Mouse (Mus musculus) hindbrain, embryonic 15.5 days (tissue): Measurements from ENCODE around the gene Gm37240. TPM values are rescaled to one million over a fixed set of nuclear protein-coding genes. Genes with fewer than 3 reads are reported as not detected.

ENCODE experiments used
- ATAC-seq: fragments of 200-750 bp; cut with Nextera tagmentation; 2 replicates; pipeline ENCODE4 v1.8.0; 2017; ENCODE audit warnings: low read depth, moderate number of reproducible peaks, moderate TSS enrichment; ENCODE audit not compliant: low FRiP score
- H3K27ac ChIP-seq: fragments of 300-500 bp; sonication (generic); replicated peaks from 2 replicates; pipeline ENCODE4 v1.5.1; 2015; ENCODE audit warnings: mild to moderate bottlenecking, inconsistent platforms
- H3K27me3 ChIP-seq: fragments of 300-500 bp; sonication (generic); 2 replicates; pipeline ENCODE4 v1.6.1; 2015; ENCODE audit warnings: control low read depth, inconsistent platforms
- H3K36me3 ChIP-seq: fragments of 300-500 bp; sonication (generic); 2 replicates; pipeline ENCODE4 v1.6.1; 2015; ENCODE audit warnings: control low read depth, inconsistent platforms
- H3K4me1 ChIP-seq: fragments of 300-500 bp; sonication (generic); replicated peaks from 2 replicates; pipeline ENCODE4 v1.6.1; 2015; ENCODE audit warnings: control low read depth, inconsistent platforms
- H3K4me2 ChIP-seq: fragments of 300-500 bp; sonication (generic); 2 replicates; pipeline ENCODE4 v1.6.1; 2015; ENCODE audit warnings: moderate library complexity, mild to moderate bottlenecking, inconsistent platforms
- H3K4me3 ChIP-seq: fragments of 300-500 bp; sonication (generic); 2 replicates; pipeline ENCODE4 v1.5.1; 2015; ENCODE audit warnings: mild to moderate bottlenecking, inconsistent platforms
- H3K9ac ChIP-seq: fragments of 300-500 bp; sonication (generic); 2 replicates; pipeline ENCODE4 v1.6.1; 2015; ENCODE audit warnings: inconsistent platforms
- H3K9me3 ChIP-seq: fragments of 300-500 bp; sonication (generic); 2 replicates; pipeline ENCODE4 v1.6.1; 2016; ENCODE audit warnings: control low read depth, inconsistent platforms
- WGBS: fragments of 180-500 bp; shearing (Covaris S2); methylation state at CpG from one replicate; pipeline ENCODE4 v1.1.7; 2015; 5-methylcytosine and 5-hydroxymethylcytosine counted together
- polyA plus RNA-seq: library from polyadenylated mRNA; unstranded; fragments of >200 nt; fragmentation: Nextera tagmentation; extraction: Ambion mirVana; gene quantifications from 2 replicates; pipeline ENCODE4 v1.2.1, GENCODE M21; 2015

Gene Gm37240
- polyA plus RNA-seq, 1 experiment from 2014 or later = 0.87 TPM

GRCm38 (mm10) chr3:85022800-85023199, 864.5 kb downstream of the Gm37240 start:
- WGBS = 81% methylated on average over 11 of the region's 11 CpGs
- no peak overlapping the region for H3K9ac ChIP-seq
- H3K4me2 ChIP-seq = no peak overlapping the region
- no peak for ATAC-seq
- no peak overlapping the region for H3K4me3 ChIP-seq
- no peaks in the 10 kb centered on the region for H3K27me3 ChIP-seq
- no peak overlapping the region for H3K27ac ChIP-seq
- H3K9me3 ChIP-seq = no peaks in the 10 kb centered on the region
- no peaks in the 10 kb centered on the region for H3K4me1 ChIP-seq
- no peaks in the 10 kb centered on the region for H3K36me3 ChIP-seq

GRCm38 (mm10) chr3:85021816-85022215, 865.5 kb downstream of the Gm37240 start:
- ATAC-seq = no peak
- H3K4me3 ChIP-seq = no peak overlapping the region
- H3K27ac ChIP-seq = no peak overlapping the region
- WGBS = 97% methylated on average over 6 of the region's 6 CpGs
- H3K36me3 ChIP-seq = no peaks in the 10 kb centered on the region
- no peaks in the 10 kb centered on the region for H3K4me1 ChIP-seq
- no peaks in the 10 kb centered on the region for H3K27me3 ChIP-seq
- H3K9ac ChIP-seq = no peak overlapping the region
- H3K4me2 ChIP-seq = no peak overlapping the region
- no peaks in the 10 kb centered on the region for H3K9me3 ChIP-seq

- no peaks in the 10 kb centered on the region for H3K27me3 ChIP-seq
- H3K4me3 ChIP-seq = no peak overlapping the region
- H3K9ac ChIP-seq = no peak overlapping the region
- no peak for ATAC-seq
- peaks cover 9% of the 10 kb centered on the region for H3K4me1 ChIP-seq
- H3K9me3 ChIP-seq = no peaks in the 10 kb centered on the region
- H3K4me2 ChIP-seq = no peak overlapping the region
- H3K36me3 ChIP-seq = no peaks in the 10 kb centered on the region
- H3K27ac ChIP-seq = no peak overlapping the region
Observed at GRCm38 (mm10) chr3:85020137-85020536, 867.2 kb downstream of the Gm37240 start.

GRCm38 (mm10) chr3:85015667-85016066, 871.7 kb downstream of the Gm37240 start:
- no peak overlapping the region for H3K9ac ChIP-seq
- peak; percentile 63; the same call in 1 of the 2 replicates for ATAC-seq
- peak overlapping the region; percentile 69 for H3K27ac ChIP-seq
- 43% methylated on average over 9 of the region's 9 CpGs for WGBS
- peaks cover 9% of the 10 kb centered on the region for H3K4me1 ChIP-seq
- H3K27me3 ChIP-seq = no peaks in the 10 kb centered on the region
- no peak overlapping the region for H3K4me3 ChIP-seq
- H3K4me2 ChIP-seq = no peak overlapping the region
- H3K9me3 ChIP-seq = no peaks in the 10 kb centered on the region
- no peaks in the 10 kb centered on the region for H3K36me3 ChIP-seq

GRCm38 (mm10) chr3:85012889-85013288, 874.4 kb downstream of the Gm37240 start:
- 86% methylated on average over 6 of the region's 6 CpGs for WGBS
- Histone ChIP-seq H3K9ac (no peak overlapping the region), H3K4me3 (no peak overlapping the region), H3K27me3 (no peaks in the 10 kb centered on the region), H3K4me1 (peaks cover 9% of the 10 kb centered on the region), H3K36me3 (no peaks in the 10 kb centered on the region), H3K4me2 (no peak overlapping the region), H3K27ac (no peak overlapping the region), H3K9me3 (no peaks in the 10 kb centered on the region)
- no peak for ATAC-seq

- H3K9ac ChIP-seq = no peak overlapping the region
- no peaks in the 10 kb centered on the region for H3K27me3 ChIP-seq
- WGBS = 86% methylated on average over 2 of the region's 2 CpGs
- no peaks in the 10 kb centered on the region for H3K36me3 ChIP-seq
- H3K9me3 ChIP-seq = no peaks in the 10 kb centered on the region
- no peak overlapping the region for H3K4me3 ChIP-seq
- no peaks in the 10 kb centered on the region for H3K4me1 ChIP-seq
- ATAC-seq = no peak
- H3K4me2 ChIP-seq = no peak overlapping the region
- H3K27ac ChIP-seq = no peak overlapping the region
Observed at GRCm38 (mm10) chr3:85005257-85005656, 882.1 kb downstream of the Gm37240 start.

- Histone ChIP-seq H3K9ac (no peak overlapping the region), H3K4me1 (no peaks in the 10 kb centered on the region), H3K4me2 (no peak overlapping the region), H3K9me3 (no peaks in the 10 kb centered on the region), H3K27ac (no peak overlapping the region), H3K27me3 (no peaks in the 10 kb centered on the region), H3K36me3 (no peaks in the 10 kb centered on the region), H3K4me3 (no peak overlapping the region)
- ATAC-seq = no peak
- 88% methylated on average over 4 of the region's 4 CpGs for WGBS
Observed at GRCm38 (mm10) chr3:84988880-84989279, 898.4 kb downstream of the Gm37240 start.

GRCm38 (mm10) chr3:84985121-84985625, 902.1 kb downstream of the Gm37240 start:
- no peak overlapping the region for H3K4me3 ChIP-seq
- no peaks in the 10 kb centered on the region for H3K27me3 ChIP-seq
- H3K9me3 ChIP-seq = no peaks in the 10 kb centered on the region
- no peaks in the 10 kb centered on the region for H3K36me3 ChIP-seq
- no peak for ATAC-seq
- H3K4me1 ChIP-seq = no peaks in the 10 kb centered on the region
- no peak overlapping the region for H3K9ac ChIP-seq
- H3K4me2 ChIP-seq = no peak overlapping the region
- H3K27ac ChIP-seq = no peak overlapping the region
- 87% methylated on average over 8 of the region's 8 CpGs for WGBS

- whole genome bisulfite sequencing = 80% methylated on average over 4 of the region's 4 CpGs
Observed at GRCm38 (mm10) chr3:84982688-84983087, 904.6 kb downstream of the Gm37240 start.

GRCm38 (mm10) chr3:84980158-84980557, 907.2 kb downstream of the Gm37240 start:
- Histone ChIP-seq H3K27me3 (no peaks in the 10 kb centered on the region), H3K4me3 (no peak overlapping the region), H3K9me3 (no peaks in the 10 kb centered on the region), H3K4me1 (no peaks in the 10 kb centered on the region), H3K9ac (no peak overlapping the region), H3K4me2 (no peak overlapping the region), H3K36me3 (peaks cover 13% of the 10 kb centered on the region; the same call in 1 of the 2 replicates), H3K27ac (no peak overlapping the region)
- WGBS = 98% methylated on average over 2 of the region's 2 CpGs
- no peak for ATAC-seq

More at GRCm38 (mm10) chr3:84982688-84983087, 904.6 kb downstream of the Gm37240 start:
- Histone ChIP-seq H3K36me3 (0 out of 2 replicates have a peak, but pooled peaks cover 3% of the 10 kb centered on the region), H3K9ac (no peak overlapping the region), H3K4me3 (no peak overlapping the region), H3K27me3 (no peaks in the 10 kb centered on the region), H3K27ac (no peak overlapping the region), H3K9me3 (no peaks in the 10 kb centered on the region), H3K4me1 (no peaks in the 10 kb centered on the region), H3K4me2 (no peak overlapping the region)
- ATAC-seq = no peak

GRCm38 (mm10) chr3:84978676-84979075, 908.6 kb downstream of the Gm37240 start:
- no peak overlapping the region for H3K4me2 ChIP-seq
- H3K9ac ChIP-seq = no peak overlapping the region
- H3K27me3 ChIP-seq = no peaks in the 10 kb centered on the region
- peaks cover 20% of the 10 kb centered on the region for H3K36me3 ChIP-seq
- no peak for ATAC-seq
- no peak overlapping the region for H3K27ac ChIP-seq
- H3K4me3 ChIP-seq = no peak overlapping the region
- WGBS = 88% methylated on average over 11 of the region's 11 CpGs
- no peaks in the 10 kb centered on the region for H3K4me1 ChIP-seq
- H3K9me3 ChIP-seq = no peaks in the 10 kb centered on the region

GRCm38 (mm10) chr3:84974193-84974592, 913.1 kb downstream of the Gm37240 start:
- no peak overlapping the region for H3K4me3 ChIP-seq
- H3K9ac ChIP-seq = no peak overlapping the region
- no peaks in the 10 kb centered on the region for H3K4me1 ChIP-seq
- no peak overlapping the region for H3K4me2 ChIP-seq
- H3K36me3 ChIP-seq = peaks cover 38% of the 10 kb centered on the region
- H3K27me3 ChIP-seq = no peaks in the 10 kb centered on the region
- H3K9me3 ChIP-seq = no peaks in the 10 kb centered on the region
- H3K27ac ChIP-seq = no peak overlapping the region
- no peak for ATAC-seq
- WGBS = 92% methylated on average over 9 of the region's 9 CpGs

- H3K9me3 ChIP-seq = no peaks in the 10 kb centered on the region
- H3K4me2 ChIP-seq = no peak overlapping the region
- no peaks in the 10 kb centered on the region for H3K4me1 ChIP-seq
- H3K9ac ChIP-seq = no peak overlapping the region
- no peaks in the 10 kb centered on the region for H3K27me3 ChIP-seq
- H3K27ac ChIP-seq = no peak overlapping the region
- WGBS = 98% methylated on average over 2 of the region's 2 CpGs
- no peak overlapping the region for H3K4me3 ChIP-seq
- no peak for ATAC-seq
- H3K36me3 ChIP-seq = peaks cover 44% of the 10 kb centered on the region
Observed at GRCm38 (mm10) chr3:84972881-84973280, 914.4 kb downstream of the Gm37240 start.
